Mouse (Mus musculus) embryonic facial prominence, embryonic 11.5 days (tissue): ENCODE results near the gene Rab20. TPM values are rescaled to one million over a fixed set of nuclear protein-coding genes. Genes with fewer than 3 reads are reported as not detected.

Source experiments
- ATAC-seq: fragments of 200-750 bp; cut with Nextera tagmentation; replicated peaks from 2 replicates; pipeline ENCODE4 v1.8.0; 2017; ENCODE audit warnings: low read depth; ENCODE audit not compliant: insufficient number of reproducible peaks, low FRiP score, low TSS enrichment
- DNase-seq: peaks from one replicate; pipeline ENCODE4 v3.0.0-alpha.2; 2015; ENCODE audit warnings: low spot score
- H3K27ac ChIP-seq: fragments of 300-500 bp; sonication (generic); replicated peaks from 2 replicates; pipeline ENCODE4 v1.5.1; 2014; ENCODE audit warnings: mild to moderate bottlenecking, low read depth, low read length, control low read depth
- H3K27me3 ChIP-seq: fragments of 300-500 bp; sonication (generic); 2 replicates; pipeline ENCODE4 v1.6.1; 2014; ENCODE audit warnings: mild to moderate bottlenecking, low read length, moderate library complexity, mixed read lengths; ENCODE audit not compliant: control insufficient read depth, insufficient read depth
- H3K36me3 ChIP-seq: fragments of 300-500 bp; sonication (generic); replicated peaks from 2 replicates; pipeline ENCODE4 v1.6.1; 2014; ENCODE audit warnings: low read depth, mild to moderate bottlenecking, low read length, moderate library complexity, mixed read lengths; ENCODE audit not compliant: control insufficient read depth, insufficient read depth
- H3K4me1 ChIP-seq: fragments of 300-500 bp; sonication (generic); 2 replicates; pipeline ENCODE4 v1.6.1; 2014; ENCODE audit warnings: low read length, mixed read lengths; ENCODE audit not compliant: control insufficient read depth, insufficient read depth
- H3K4me2 ChIP-seq: fragments of 300-500 bp; sonication (generic); 2 replicates; pipeline ENCODE4 v1.6.1; 2014; ENCODE audit warnings: low read depth, mild to moderate bottlenecking, control low read depth, low read length, moderate library complexity
- H3K4me3 ChIP-seq: fragments of 300-500 bp; sonication (generic); 2 replicates; pipeline ENCODE4 v1.5.1; 2014; ENCODE audit warnings: low read depth, low read length, control low read depth
- H3K9ac ChIP-seq: fragments of 300-500 bp; sonication (generic); replicated peaks from 2 replicates; pipeline ENCODE4 v1.6.1; 2014; ENCODE audit warnings: mild to moderate bottlenecking, control low read depth, low read length
- H3K9me3 ChIP-seq: fragments of 300-500 bp; sonication (generic); replicated peaks from 2 replicates; pipeline ENCODE4 v1.6.1; 2016; ENCODE audit warnings: mild to moderate bottlenecking, low read length, inconsistent platforms, mixed read lengths; ENCODE audit not compliant: control insufficient read depth
- WGBS: fragments of 180-500 bp; shearing (Covaris S2); extraction: QIAGEN DNeasy Blood & Tissue Kit; methylation state at CpG from one replicate; pipeline ENCODE4 v1.1.7; 2014; 5-methylcytosine and 5-hydroxymethylcytosine counted together
- polyA plus RNA-seq: library from polyadenylated mRNA; unstranded; fragments of >200 nt; fragmentation: Nextera tagmentation; extraction: Ambion mirVana; gene quantifications from 2 replicates; pipeline ENCODE4 v1.2.1, GENCODE M21; 2014

The Rab20 gene
- polyA plus RNA-seq, 1 experiment from 2014 or later = 0.79 TPM

GRCm38 (mm10) chr8:11512711-11513110 lies 34.2 kb upstream of the Rab20 start:
- ATAC-seq = no peak
- DNase-seq = no peak
- WGBS = 79% methylated on average over 9 of the region's 9 CpGs
- H3K27me3 ChIP-seq = no peaks in the 10 kb centered on the region
- H3K9ac ChIP-seq = no peak overlapping the region
- no peaks in the 10 kb centered on the region; the same call in 1 of the 2 replicates for H3K4me1 ChIP-seq
- H3K4me3 ChIP-seq = no peak overlapping the region
- peaks cover 18% of the 10 kb centered on the region for H3K36me3 ChIP-seq
- H3K27ac ChIP-seq = no peak overlapping the region
- no peaks in the 10 kb centered on the region for H3K9me3 ChIP-seq
- no peak overlapping the region for H3K4me2 ChIP-seq

GRCm38 (mm10) chr8:11510971-11511370 lies 32.5 kb upstream of the Rab20 start:
- H3K4me3 ChIP-seq = no peak overlapping the region
- peaks cover 21% of the 10 kb centered on the region for H3K36me3 ChIP-seq
- no peak overlapping the region for H3K4me2 ChIP-seq
- H3K9ac ChIP-seq = no peak overlapping the region
- no peak overlapping the region for H3K27ac ChIP-seq
- DNase-seq = no peak
- H3K4me1 ChIP-seq = no peaks in the 10 kb centered on the region; the same call in 1 of the 2 replicates
- H3K9me3 ChIP-seq = no peaks in the 10 kb centered on the region
- 89% methylated on average over 5 of the region's 5 CpGs for WGBS
- no peaks in the 10 kb centered on the region for H3K27me3 ChIP-seq
- no peak for ATAC-seq

GRCm38 (mm10) chr8:11508880-11509279 lies 30.4 kb upstream of the Rab20 start:
- no peaks in the 10 kb centered on the region for H3K9me3 ChIP-seq
- no peaks in the 10 kb centered on the region for H3K4me1 ChIP-seq
- H3K9ac ChIP-seq = no peak overlapping the region
- ATAC-seq = no peak
- H3K4me3 ChIP-seq = no peak overlapping the region
- DNase-seq = no peak
- H3K36me3 ChIP-seq = peaks cover 26% of the 10 kb centered on the region
- H3K27me3 ChIP-seq = no peaks in the 10 kb centered on the region
- no peak overlapping the region for H3K4me2 ChIP-seq
- no peak overlapping the region for H3K27ac ChIP-seq
- 81% methylated on average over 10 of the region's 10 CpGs for WGBS

- ATAC-seq (no peak), DNase-seq (peak; percentile 63)
- Histone ChIP-seq H3K36me3 (peaks cover 15% of the 10 kb centered on the region), H3K4me2 (no peak overlapping the region), H3K27ac (no peak overlapping the region), H3K4me1 (no peaks in the 10 kb centered on the region), H3K9me3 (no peaks in the 10 kb centered on the region), H3K4me3 (no peak overlapping the region), H3K9ac (no peak overlapping the region), H3K27me3 (no peaks in the 10 kb centered on the region)
- WGBS = 69% methylated on average over 6 of the region's 6 CpGs
Observed at GRCm38 (mm10) chr8:11506802-11507201, 28.3 kb upstream of the Rab20 start.

GRCm38 (mm10) chr8:11506074-11506473 lies 27.6 kb upstream of the Rab20 start:
- no peak overlapping the region for H3K4me3 ChIP-seq
- H3K4me1 ChIP-seq = no peaks in the 10 kb centered on the region
- WGBS = 84% methylated on average over 14 of the region's 14 CpGs
- H3K9me3 ChIP-seq = no peaks in the 10 kb centered on the region
- H3K4me2 ChIP-seq = no peak overlapping the region
- ATAC-seq (no peak), DNase-seq (no peak)
- H3K36me3 ChIP-seq = peaks cover 15% of the 10 kb centered on the region
- no peak overlapping the region for H3K27ac ChIP-seq
- no peak overlapping the region for H3K9ac ChIP-seq
- no peaks in the 10 kb centered on the region for H3K27me3 ChIP-seq

GRCm38 (mm10) chr8:11503476-11504232 lies 25.1 kb upstream of the Rab20 start:
- Histone ChIP-seq H3K4me2 (no peak overlapping the region), H3K27me3 (no peaks in the 10 kb centered on the region), H3K9me3 (no peaks in the 10 kb centered on the region), H3K4me3 (no peak overlapping the region), H3K27ac (no peak overlapping the region), H3K36me3 (peaks cover 13% of the 10 kb centered on the region), H3K4me1 (no peaks in the 10 kb centered on the region), H3K9ac (no peak overlapping the region)
- WGBS = 93% methylated on average over 13 of the region's 13 CpGs
- DNase-seq (no peak), ATAC-seq (no peak)

- H3K9ac ChIP-seq = no peak overlapping the region
- no peak for ATAC-seq
- H3K4me1 ChIP-seq = no peaks in the 10 kb centered on the region
- H3K36me3 ChIP-seq = no peaks in the 10 kb centered on the region; the same call in 1 of the 2 replicates
- H3K27me3 ChIP-seq = no peaks in the 10 kb centered on the region
- DNase-seq = no peak
- H3K9me3 ChIP-seq = no peaks in the 10 kb centered on the region
- 85% methylated on average over 4 of the region's 4 CpGs for WGBS
- no peak overlapping the region for H3K4me2 ChIP-seq
- H3K27ac ChIP-seq = no peak overlapping the region
- H3K4me3 ChIP-seq = no peak overlapping the region
Observed at GRCm38 (mm10) chr8:11498786-11499485, 20.4 kb upstream of the Rab20 start.

GRCm38 (mm10) chr8:11498281-11498680 lies 19.8 kb upstream of the Rab20 start:
- DNase-seq (no peak), ATAC-seq (no peak)
- H3K4me2 ChIP-seq = peak overlapping the region; percentile 57
- H3K27me3 ChIP-seq = no peaks in the 10 kb centered on the region
- 77% methylated on average over 12 of the region's 12 CpGs for WGBS
- H3K4me1 ChIP-seq = no peaks in the 10 kb centered on the region
- H3K4me3 ChIP-seq = peak overlapping the region; percentile 87
- no peak overlapping the region for H3K27ac ChIP-seq
- no peaks in the 10 kb centered on the region for H3K9me3 ChIP-seq
- H3K9ac ChIP-seq = no peak overlapping the region
- H3K36me3 ChIP-seq = no peaks in the 10 kb centered on the region; the same call in 1 of the 2 replicates
